Mouse (Mus musculus): ENCODE results near the gene Rnf186. TPM values are rescaled to one million over a fixed set of nuclear protein-coding genes. Genes with fewer than 3 reads are reported as not detected.

Rnf186 gene
- total and polyA plus RNA-seq, 3 experiments = 0.27 TPM; not detected in 2

DNA sequence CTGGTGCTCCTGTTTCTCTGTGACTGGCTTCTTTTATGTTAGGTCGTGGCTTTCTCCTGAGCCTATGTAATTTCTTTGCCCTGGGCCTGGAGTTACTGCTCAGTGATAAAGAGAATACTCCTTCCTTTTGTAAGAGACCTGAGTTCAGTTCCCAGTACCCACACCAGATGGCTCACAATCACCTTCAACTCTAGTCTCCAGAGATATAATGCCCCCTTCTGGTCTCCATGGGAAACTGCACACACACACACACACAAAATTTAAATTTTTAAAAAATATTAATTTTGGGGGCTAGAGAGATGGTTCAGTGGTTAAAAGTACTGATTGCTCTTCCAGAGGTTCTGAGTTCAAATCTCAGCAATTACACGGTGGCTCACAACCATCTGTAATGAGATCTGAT, 18.7 kb upstream of the Rnf186 start:
- Histone ChIP-seq H3K9me3 (replicated peaks) (no peaks in the 10 kb centered on the region), H3K4me1 (ENCODE audit: insufficient read depth, low read depth, low read length) (peaks cover 10% of the 10 kb centered on the region), H3K4me3 (ENCODE audit: low read depth, low read length) (no peak overlapping the region), H3K27me3 (ENCODE audit: insufficient read depth, low read length) (peaks cover 21% of the 10 kb centered on the region), H3K36me3 (replicated peaks) (no peaks in the 10 kb centered on the region)
- TF ChIP-seq POLR2AphosphoS5 (IDR thresholded peaks at IDR 0.05; ENCODE audit: insufficient replicate concordance, low read depth, low read length) (no peak), CTCF (IDR thresholded peaks at IDR 0.05; ENCODE audit: low read depth, low read length) (no peak), GATA2 (IDR thresholded peaks at IDR 0.05; ENCODE audit: borderline replicate concordance, low read depth, low read length) (no peak), TAL1 (conservative IDR thresholded peaks at IDR 0.05; ENCODE audit: low read depth, low read length) (no peak), GATA1 (IDR thresholded peaks at IDR 0.05; ENCODE audit: borderline replicate concordance, low read length) (no peak)
- no peak for DNase-seq (ENCODE audit: low spot score)
- no peak for ATAC-seq (ENCODE audit: extremely low read depth, insufficient number of reproducible peaks, low FRiP score, poor library complexity, severe bottlenecking)

DNA sequence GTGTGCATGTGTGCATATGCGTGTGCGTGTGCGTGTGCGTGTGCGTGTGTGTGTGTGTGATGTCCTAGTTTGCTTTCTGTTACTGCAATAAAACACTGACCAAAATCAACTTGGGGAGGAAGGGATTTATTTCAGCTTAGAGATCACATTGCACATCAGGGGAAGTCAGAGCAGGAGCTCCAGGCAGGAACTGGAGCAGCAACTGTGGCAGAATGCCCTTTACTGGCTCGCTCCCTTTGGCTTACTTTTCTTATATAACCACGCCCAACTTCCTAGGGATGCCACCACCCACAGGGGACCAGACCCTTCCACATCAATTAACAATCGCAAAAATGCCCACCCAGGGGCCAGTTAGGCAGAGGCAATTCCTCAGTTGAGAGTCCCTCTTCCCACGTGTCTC, 8.3 kb upstream of the Rnf186 start:
- no peak for TF ChIP-seq POLR2AphosphoS5 (IDR thresholded peaks at IDR 0.05; ENCODE audit: insufficient replicate concordance, low read depth, low read length)
- TF ChIP-seq CTCF (IDR thresholded peaks at IDR 0.05; ENCODE audit: low read depth, low read length) = no peak
- no peak for TF ChIP-seq GATA1 (IDR thresholded peaks at IDR 0.05; ENCODE audit: borderline replicate concordance, low read length)
- TF ChIP-seq TAL1 (conservative IDR thresholded peaks at IDR 0.05; ENCODE audit: low read depth, low read length) = no peak
- no peak for TF ChIP-seq GATA2 (IDR thresholded peaks at IDR 0.05; ENCODE audit: borderline replicate concordance, low read depth, low read length)
- no peaks in the 10 kb centered on the region for H3K36me3 ChIP-seq (replicated peaks)
- peaks cover 6% of the 10 kb centered on the region for H3K4me1 ChIP-seq (ENCODE audit: insufficient read depth, low read depth, low read length)
- peaks cover 31% of the 10 kb centered on the region for H3K27me3 ChIP-seq (ENCODE audit: insufficient read depth, low read length)
- H3K9me3 ChIP-seq (replicated peaks) = peaks cover 3% of the 10 kb centered on the region
- ATAC-seq (ENCODE audit: extremely low read depth, insufficient number of reproducible peaks, low FRiP score, poor library complexity, severe bottlenecking) = no peak
- DNase-seq (ENCODE audit: low spot score) = no peak
- H3K4me3 ChIP-seq (ENCODE audit: low read depth, low read length) = no peak overlapping the region

DNA sequence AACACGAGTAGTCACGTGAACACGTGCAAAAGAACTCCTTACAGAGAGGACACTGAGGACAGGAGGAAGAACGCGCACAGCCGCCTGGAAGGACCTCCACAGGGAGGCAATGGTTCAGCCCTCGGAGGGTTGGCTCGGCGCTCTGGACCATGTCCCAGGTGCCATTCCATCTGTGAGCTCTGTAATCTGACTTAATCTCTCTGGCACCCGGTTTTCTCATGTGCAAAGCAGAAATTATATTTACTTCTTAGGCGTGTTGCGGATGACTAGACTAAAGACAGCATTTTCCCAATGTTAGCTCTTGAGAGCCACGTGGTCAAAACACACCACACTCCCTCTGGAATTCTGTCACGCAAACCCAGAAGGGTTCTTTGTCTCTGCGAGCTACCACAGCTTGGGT, 7.8 kb upstream of the Rnf186 start:
- DNase-seq (ENCODE audit: low spot score) (no peak), ATAC-seq (ENCODE audit: extremely low read depth, insufficient number of reproducible peaks, low FRiP score, poor library complexity, severe bottlenecking) (no peak)
- H3K9me3 ChIP-seq (replicated peaks) = peaks cover 3% of the 10 kb centered on the region
- peaks cover 30% of the 10 kb centered on the region for H3K27me3 ChIP-seq (ENCODE audit: insufficient read depth, low read length)
- H3K4me1 ChIP-seq (ENCODE audit: insufficient read depth, low read depth, low read length) = peaks cover 7% of the 10 kb centered on the region
- H3K4me3 ChIP-seq (ENCODE audit: low read depth, low read length) = no peak overlapping the region
- no peaks in the 10 kb centered on the region for H3K36me3 ChIP-seq (replicated peaks)
- TF ChIP-seq TAL1 (conservative IDR thresholded peaks at IDR 0.05; ENCODE audit: low read depth, low read length) (no peak), CTCF (IDR thresholded peaks at IDR 0.05; ENCODE audit: low read depth, low read length) (no peak), GATA2 (IDR thresholded peaks at IDR 0.05; ENCODE audit: borderline replicate concordance, low read depth, low read length) (no peak), GATA1 (IDR thresholded peaks at IDR 0.05; ENCODE audit: borderline replicate concordance, low read length) (no peak), POLR2AphosphoS5 (IDR thresholded peaks at IDR 0.05; ENCODE audit: insufficient replicate concordance, low read depth, low read length) (no peak)

DNA sequence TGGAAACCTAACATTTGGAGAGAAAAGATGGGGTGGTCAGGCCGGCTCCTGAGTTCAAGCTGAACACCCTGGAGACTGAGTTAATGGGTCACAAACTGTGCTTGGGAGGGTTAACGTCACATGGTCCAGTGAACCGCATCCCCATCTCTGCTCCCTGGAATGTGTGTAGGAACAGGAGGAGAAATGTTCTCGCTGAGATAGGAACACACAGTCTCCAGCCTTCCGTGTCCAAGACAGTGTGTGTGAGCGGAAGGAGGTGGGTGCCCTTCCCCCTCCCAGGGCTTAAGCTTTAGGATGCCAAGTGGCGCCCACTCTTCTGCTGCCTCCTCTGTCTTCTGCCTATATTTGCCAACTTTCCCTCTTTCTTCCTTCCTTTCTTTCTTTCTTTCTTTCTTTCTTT, 7.0 kb upstream of the Rnf186 start:
- DNase-seq (ENCODE audit: low spot score) = no peak
- TF ChIP-seq POLR2AphosphoS5 (IDR thresholded peaks at IDR 0.05; ENCODE audit: insufficient replicate concordance, low read depth, low read length) (no peak), CTCF (IDR thresholded peaks at IDR 0.05; ENCODE audit: low read depth, low read length) (no peak), GATA2 (IDR thresholded peaks at IDR 0.05; ENCODE audit: borderline replicate concordance, low read depth, low read length) (no peak), GATA1 (IDR thresholded peaks at IDR 0.05; ENCODE audit: borderline replicate concordance, low read length) (no peak), TAL1 (conservative IDR thresholded peaks at IDR 0.05; ENCODE audit: low read depth, low read length) (no peak)
- Histone ChIP-seq H3K4me3 (ENCODE audit: low read depth, low read length) (no peak overlapping the region), H3K36me3 (replicated peaks) (no peaks in the 10 kb centered on the region), H3K27me3 (ENCODE audit: insufficient read depth, low read length) (peaks cover 30% of the 10 kb centered on the region), H3K9me3 (replicated peaks) (peaks cover 3% of the 10 kb centered on the region), H3K4me1 (ENCODE audit: insufficient read depth, low read depth, low read length) (peaks cover 7% of the 10 kb centered on the region)
- no peak for ATAC-seq (ENCODE audit: extremely low read depth, insufficient number of reproducible peaks, low FRiP score, poor library complexity, severe bottlenecking)

DNA sequence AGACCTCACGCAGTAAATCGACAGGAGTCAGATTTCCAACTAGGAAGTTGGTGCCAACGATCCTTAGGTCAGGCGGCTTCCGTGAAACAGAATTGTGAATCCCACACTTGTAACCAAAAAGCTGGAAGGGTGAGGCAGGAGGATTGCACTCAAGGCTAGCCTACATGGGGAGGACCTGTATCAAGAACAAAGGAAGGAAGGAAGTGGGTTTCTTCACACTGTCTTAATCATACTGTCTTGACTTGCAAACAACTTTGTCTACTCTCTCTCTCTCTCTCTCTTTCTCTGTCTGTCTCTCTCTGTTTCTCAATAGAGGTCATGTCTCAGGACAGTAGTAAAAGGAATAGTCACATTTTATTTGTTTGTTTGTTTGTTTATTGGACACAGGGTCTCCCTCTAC, 4.2 kb upstream of the Rnf186 start:
- Histone ChIP-seq H3K36me3 (replicated peaks) (peaks cover 6% of the 10 kb centered on the region), H3K4me1 (ENCODE audit: insufficient read depth, low read depth, low read length) (peaks cover 30% of the 10 kb centered on the region), H3K9me3 (replicated peaks) (peaks cover 10% of the 10 kb centered on the region), H3K27me3 (ENCODE audit: insufficient read depth, low read length) (peaks cover 25% of the 10 kb centered on the region), H3K4me3 (ENCODE audit: low read depth, low read length) (no peak overlapping the region)
- no peak for DNase-seq (ENCODE audit: low spot score)
- no peak for ATAC-seq (ENCODE audit: extremely low read depth, insufficient number of reproducible peaks, low FRiP score, poor library complexity, severe bottlenecking)
- TF ChIP-seq TAL1 (conservative IDR thresholded peaks at IDR 0.05; ENCODE audit: low read depth, low read length) (no peak), CTCF (IDR thresholded peaks at IDR 0.05; ENCODE audit: low read depth, low read length) (no peak), GATA1 (IDR thresholded peaks at IDR 0.05; ENCODE audit: borderline replicate concordance, low read length) (no peak), POLR2AphosphoS5 (IDR thresholded peaks at IDR 0.05; ENCODE audit: insufficient replicate concordance, low read depth, low read length) (no peak), GATA2 (IDR thresholded peaks at IDR 0.05; ENCODE audit: borderline replicate concordance, low read depth, low read length) (no peak)

DNA sequence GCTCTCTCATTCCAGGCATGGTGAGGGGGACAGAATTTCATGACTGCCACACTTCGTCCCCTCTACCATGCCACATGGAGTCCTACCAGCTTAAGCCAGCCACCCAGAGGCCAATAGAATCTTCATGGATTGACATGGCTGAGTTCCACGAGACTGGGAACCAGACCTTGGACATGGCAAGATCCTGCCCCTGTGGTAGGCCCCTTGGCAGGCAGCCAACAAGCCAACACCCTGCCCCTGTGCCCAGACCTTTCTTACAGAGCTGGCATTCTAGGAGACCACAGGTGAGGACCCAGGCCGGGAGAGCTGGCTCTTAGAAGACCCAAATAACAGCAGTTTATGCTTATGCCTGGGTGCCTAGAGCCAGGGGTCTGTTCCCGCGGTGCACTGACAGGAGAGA, 1.0 kb upstream of the Rnf186 start:
- H3K36me3 ChIP-seq (replicated peaks) = peaks cover 6% of the 10 kb centered on the region
- TF ChIP-seq GATA1 (IDR thresholded peaks at IDR 0.05; ENCODE audit: borderline replicate concordance, low read length) (no peak), POLR2AphosphoS5 (IDR thresholded peaks at IDR 0.05; ENCODE audit: insufficient replicate concordance, low read depth, low read length) (no peak)
- H3K4me3 ChIP-seq (ENCODE audit: low read depth, low read length) = no peak overlapping the region
- peaks cover 13% of the 10 kb centered on the region for H3K27me3 ChIP-seq (ENCODE audit: insufficient read depth, low read length)
- H3K4me1 ChIP-seq (ENCODE audit: insufficient read depth, low read depth, low read length) = peaks cover 61% of the 10 kb centered on the region
- no peak for DNase-seq (ENCODE audit: low spot score)
- ATAC-seq (ENCODE audit: extremely low read depth, insufficient number of reproducible peaks, low FRiP score, poor library complexity, severe bottlenecking) = no peak
- H3K9me3 ChIP-seq (replicated peaks) = peaks cover 7% of the 10 kb centered on the region
